Mouse (Mus musculus) megakaryocyte, embryonic 14.5 days (primary cell): ENCODE results near the gene Fam78a.

Source experiments
- FLI1 ChIP-seq: IDR thresholded peaks from 2 replicates; pipeline ENCODE4 v1.6.1; 2012; ENCODE audit warnings: low read length, inconsistent platforms, mixed read lengths
- GATA1 ChIP-seq: IDR thresholded peaks from 3 replicates; pipeline ENCODE4 v1.6.1; 2012; ENCODE audit warnings: mixed read lengths, low read length, inconsistent platforms, borderline replicate concordance

- no peak for TF ChIP-seq GATA1
- no peak for TF ChIP-seq FLI1
Measured at GRCm38 (mm10) chr2:32105117-32105913, 20.7 kb upstream of the Fam78a start.
